ENCODE assay signal across 7 mouse cellular contexts in genomic region chr2:9879493-9879892, GRCm38 (mm10). TPM values are rescaled to one million over a fixed set of nuclear protein-coding genes. Genes with fewer than 3 reads are reported as not detected.
DNase-seq lines count a peak whose midpoint lies in the region; ATAC-seq and TF ChIP-seq lines count a peak whose summit lies in the region.

No protein-coding gene starts in this region.

- H3K4me3 ChIP-seq in forebrain, embryonic 14.5 days (ENCODE audit: low read depth, low read length), result peak overlapping the region; percentile 31
- H3K4me3 ChIP-seq in small intestine, adult 2 months (ENCODE audit: low read depth, low read length), result peak overlapping the region; percentile 63

- no peaks in the 10 kb centered on the region for H3K9me3 ChIP-seq in forebrain, embryonic 14.5 days (replicated peaks; ENCODE audit: control insufficient read depth, low read length)

- no peak for TF ChIP-seq POLR2A in small intestine, adult 2 months (IDR thresholded peaks at IDR 0.05; ENCODE audit: low read depth, low read length)

- peak; percentile 92 for ATAC-seq in forebrain, embryonic 14.5 days
- peak; percentile 85 for ATAC-seq in megakaryocyte progenitor cell, adult 5-6 weeks (replicated peaks; ENCODE audit: poor library complexity)

- no peak overlapping the region for H3K9ac ChIP-seq in forebrain, embryonic 14.5 days (ENCODE audit: low read length)

- 0% methylated on average over 21 of the region's 21 CpGs for WGBS in forebrain, embryonic 14.5 days
- under 1% methylated on average over 21 of the region's 21 CpGs for WGBS in small intestine, adult 2 months

- peaks cover 89% of the 10 kb centered on the region for H3K27me3 ChIP-seq in forebrain, embryonic 14.5 days (replicated peaks; ENCODE audit: control insufficient read depth, insufficient read depth, low read length)
- H3K27me3 ChIP-seq in small intestine, adult 2 months (ENCODE audit: control insufficient read depth, insufficient read depth, low read length), result peaks cover 87% of the 10 kb centered on the region

- no peaks in the 10 kb centered on the region for H3K36me3 ChIP-seq in forebrain, embryonic 14.5 days (ENCODE audit: control insufficient read depth, insufficient read depth, low read length)
- no peaks in the 10 kb centered on the region for H3K36me3 ChIP-seq in small intestine, adult 2 months (ENCODE audit: control insufficient read depth, insufficient read depth, low read length)

- peak; percentile 84 for TF ChIP-seq CTCF in small intestine, adult 2 months (IDR thresholded peaks at IDR 0.05; ENCODE audit: extremely low read depth, insufficient read length, insufficient replicate concordance, low read depth, low read length)

- intact Hi-C loops in heart, postnatal 36 days (cut with DNase I), result loop anchor here (2.0 to 10.0 kb wide), 3 partner anchors 247 to 495 kb away; partner anchors contain the start of gene Sfmbt2

- peak; percentile 85 for DNase-seq in T-cell, adult 2 months (ENCODE audit: low spot score)
- DNase-seq in cerebellum, adult 11-12 months, result peak; percentile 23
- peak; percentile 90 for DNase-seq in forebrain, embryonic 14.5 days (ENCODE audit: low spot score)
- DNase-seq in heart, postnatal 36 days, result peak; percentile 88 to 90
- peak; percentile 44 for DNase-seq in layer of hippocampus, adult 9-11 months

- no peak overlapping the region for H3K27ac ChIP-seq in forebrain, embryonic 14.5 days (ENCODE audit: low read depth, low read length)
- H3K27ac ChIP-seq in small intestine, adult 2 months (ENCODE audit: insufficient read depth, low read depth, low read length), result no peak overlapping the region

- peaks cover 4% of the 10 kb centered on the region; the same call in 1 of the 2 replicates for H3K4me1 ChIP-seq in forebrain, embryonic 14.5 days (ENCODE audit: control insufficient read depth, insufficient read depth, low read length)
- peaks cover 8% of the 10 kb centered on the region for H3K4me1 ChIP-seq in small intestine, adult 2 months (ENCODE audit: control insufficient read depth, insufficient read depth, insufficient read length, low read length)

- peak overlapping the region; percentile 62 for H3K4me2 ChIP-seq in forebrain, embryonic 14.5 days (ENCODE audit: low read length)

RNA-seq across cellular contexts. Expression of gene 4930412O13Rik, which starts 1.6 kb away (rescaled TPM):
- 0.19 TPM in 1 of 2 replicates, not detected in the other for polyA plus RNA-seq in forebrain, embryonic 14.5 days (2014; fragmentation: Nextera tagmentation; extraction: Ambion mirVana)
- total RNA-seq in heart, postnatal 36 days (2021), result not detected
- total RNA-seq in megakaryocyte progenitor cell, adult 5-6 weeks (2015), result not detected in 2 replicates
- total RNA-seq in megakaryocyte progenitor cell, adult 5-6 weeks (2017), result not detected in 2 replicates
- not detected in 2 replicates for polyA plus RNA-seq in small intestine, adult 2 months (2012; rRNA removed)

RNA-seq across cellular contexts. Expression of gene 9230102O04Rik, which starts 9.8 kb away (rescaled TPM):
- polyA plus RNA-seq in forebrain, embryonic 14.5 days (2014; fragmentation: Nextera tagmentation; extraction: Ambion mirVana), result 0.24 TPM in 1 of 2 replicates, not detected in the other
- total RNA-seq in heart, postnatal 36 days (2021), result not detected
- not detected in 2 replicates for total RNA-seq in megakaryocyte progenitor cell, adult 5-6 weeks (2015)
- total RNA-seq in megakaryocyte progenitor cell, adult 5-6 weeks (2017), result not detected in 2 replicates
- not detected in 2 replicates for polyA plus RNA-seq in small intestine, adult 2 months (2012; rRNA removed)

RNA-seq across cellular contexts. Expression of gene Gata3, which starts 10.3 kb away (rescaled TPM):
- 1.4 and 2.2 TPM in 2 replicates for polyA plus RNA-seq in forebrain, embryonic 14.5 days (2014; fragmentation: Nextera tagmentation; extraction: Ambion mirVana)
- 1 to 10 TPM in 1 of 2 experiments, under 1 TPM in 1; 0.47 to 2.2 TPM for total RNA-seq in heart, postnatal 36 days (2021)
- total RNA-seq in megakaryocyte progenitor cell, adult 5-6 weeks (2015), result 0.47 TPM in 1 of 2 replicates, not detected in the other
- 0.25 and 0.71 TPM in 2 replicates for total RNA-seq in megakaryocyte progenitor cell, adult 5-6 weeks (2017)
- polyA plus RNA-seq in small intestine, adult 2 months (2012; rRNA removed), result 0.77 and 2.3 TPM in 2 replicates

Comparison
In these comparisons a context has a peak if more than half of its experiments do, and no peak if none do; other contexts are left out.
1. DNase-seq: peak in every context shown above with its lines; median percentile 90 in forebrain, embryonic 14.5 days; 89 in heart, postnatal 36 days; 85 in T-cell, adult 2 months; 44 in layer of hippocampus, adult 9-11 months; 23 in cerebellum, adult 11-12 months.